Mouse (Mus musculus): ENCODE measurements around the gene Prl3d2. TPM values are rescaled to one million over a fixed set of nuclear protein-coding genes. Genes with fewer than 3 reads are reported as not detected.

Gene Prl3d2
- not detected for polyA plus RNA-seq (2014; fragmentation: Illumina TruSeq; extraction: RNeasy Lipid Tissue Mini Kit (QIAGEN cat#74804); ENCODE audit: low read depth, low replicate concordance)

DNA sequence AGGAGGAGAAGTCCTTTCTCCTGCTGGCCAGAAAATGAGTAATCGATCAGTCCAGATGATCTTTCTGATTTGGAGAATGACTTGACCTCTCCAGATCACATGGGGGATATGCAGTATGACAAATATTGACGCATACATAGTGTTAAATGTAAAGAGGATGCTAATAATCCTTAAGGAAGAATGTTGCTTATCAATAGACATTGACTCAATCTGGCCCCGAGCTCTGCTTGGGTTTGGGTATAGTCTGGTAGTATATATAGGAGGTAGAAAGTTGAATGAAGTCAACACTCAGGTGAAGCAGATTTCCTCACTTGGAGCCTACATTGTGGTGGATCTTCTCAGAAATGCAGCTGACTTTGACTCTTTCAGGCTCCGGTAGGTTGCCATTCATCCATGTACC is at the start of gene Prl3d2:
TSS of gene Prl3d2 (plus strand) at position 301 of the 400 bp plus-strand sequence.

DNA sequence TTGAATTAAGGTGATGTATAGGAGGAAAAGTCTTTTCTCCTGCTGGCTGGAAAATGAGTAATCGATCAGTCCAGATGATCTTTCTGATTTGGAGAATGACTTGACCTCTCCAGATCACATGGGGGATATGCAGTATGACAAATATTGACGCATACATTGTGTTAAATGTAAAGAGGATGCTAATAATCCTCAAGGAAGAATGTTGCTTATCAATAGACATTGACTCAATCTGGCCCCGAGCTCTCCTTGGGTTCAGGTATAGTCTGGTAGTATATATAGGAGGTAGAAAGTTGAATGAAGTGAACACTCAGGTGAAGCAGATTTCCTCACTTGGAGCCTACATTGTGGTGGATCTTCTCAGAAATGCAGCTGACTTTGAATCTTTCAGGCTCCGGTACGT is 27.6 kb upstream of the Prl3d2 start, which contains the start of gene Prl3d1:
TSS of gene Prl3d1 (plus strand) at position 301 of the 400 bp plus-strand sequence.

GRCm38 (mm10) chr13:27156490-27156889 is 35.0 kb downstream of the Prl3d2 start, which contains the start of gene Prl3d3:
TSS of gene Prl3d3 (plus strand) at chr13:27156790.

Other genes starting within 250 kb of the Prl3d2 start
- not detected for gene Prl, start 64.1 kb upstream of the Prl3d2 start, polyA plus RNA-seq (2014; fragmentation: Illumina TruSeq; extraction: RNeasy Lipid Tissue Mini Kit (QIAGEN cat#74804); ENCODE audit: low read depth, low replicate concordance)
- not detected for gene Prl3d1, start 27.5 kb upstream of the Prl3d2 start, polyA plus RNA-seq (2014; fragmentation: Illumina TruSeq; extraction: RNeasy Lipid Tissue Mini Kit (QIAGEN cat#74804); ENCODE audit: low read depth, low replicate concordance)
- not detected for gene Prl3d3, start 35.1 kb downstream of the Prl3d2 start, polyA plus RNA-seq (2014; fragmentation: Illumina TruSeq; extraction: RNeasy Lipid Tissue Mini Kit (QIAGEN cat#74804); ENCODE audit: low read depth, low replicate concordance)
- gene Prl3c1, start 75.0 kb downstream of the Prl3d2 start, polyA plus RNA-seq (2014; fragmentation: Illumina TruSeq; extraction: RNeasy Lipid Tissue Mini Kit (QIAGEN cat#74804); ENCODE audit: low read depth, low replicate concordance), result 9.6 TPM
- gene Prl3b1, start 120.1 kb downstream of the Prl3d2 start, polyA plus RNA-seq (2014; fragmentation: Illumina TruSeq; extraction: RNeasy Lipid Tissue Mini Kit (QIAGEN cat#74804); ENCODE audit: low read depth, low replicate concordance), result not detected
- not detected for gene Prl3a1, start 137.7 kb downstream of the Prl3d2 start, polyA plus RNA-seq (2014; fragmentation: Illumina TruSeq; extraction: RNeasy Lipid Tissue Mini Kit (QIAGEN cat#74804); ENCODE audit: low read depth, low replicate concordance)
- gene Prl6a1, start 190.9 kb downstream of the Prl3d2 start, polyA plus RNA-seq (2014; fragmentation: Illumina TruSeq; extraction: RNeasy Lipid Tissue Mini Kit (QIAGEN cat#74804); ENCODE audit: low read depth, low replicate concordance), result not detected
- gene Prl8a2, start 224.0 kb downstream of the Prl3d2 start, polyA plus RNA-seq (2014; fragmentation: Illumina TruSeq; extraction: RNeasy Lipid Tissue Mini Kit (QIAGEN cat#74804); ENCODE audit: low read depth, low replicate concordance), result not detected